Mouse (Mus musculus) intestine, embryonic 14.5 days (tissue): ENCODE data around the gene Abcg1. TPM values are rescaled to one million over a fixed set of nuclear protein-coding genes. Genes with fewer than 3 reads are reported as not detected.

Source experiments
- ATAC-seq: fragments of 200-750 bp; cut with Nextera tagmentation; replicated peaks from 2 replicates; pipeline ENCODE4 v1.8.0; 2017; ENCODE audit warnings: low read depth, moderate number of reproducible peaks, moderate TSS enrichment, moderate library complexity; ENCODE audit not compliant: low FRiP score, low TSS enrichment
- DNase-seq: peaks from one replicate; pipeline ENCODE4 v3.0.0-alpha.2; 2018; ENCODE audit warnings: low spot score
- H3K27ac ChIP-seq: fragments of 300-500 bp; sonication (generic); 2 replicates; pipeline ENCODE4 v1.5.1; 2014; ENCODE audit warnings: low read depth, mild to moderate bottlenecking, control low read depth
- H3K27me3 ChIP-seq: fragments of 300-500 bp; sonication (generic); replicated peaks from 2 replicates; pipeline ENCODE4 v1.6.1; 2014; ENCODE audit warnings: low read length, control low read depth; ENCODE audit not compliant: control insufficient read depth, insufficient read depth
- H3K36me3 ChIP-seq: fragments of 300-500 bp; sonication (generic); 2 replicates; pipeline ENCODE4 v1.6.1; 2014; ENCODE audit warnings: low read length, control low read depth; ENCODE audit not compliant: control insufficient read depth, insufficient read depth
- H3K4me1 ChIP-seq: fragments of 300-500 bp; sonication (generic); replicated peaks from 2 replicates; pipeline ENCODE4 v1.6.1; 2014; ENCODE audit warnings: low read length, control low read depth, mixed read lengths; ENCODE audit not compliant: control insufficient read depth, insufficient read depth
- H3K4me2 ChIP-seq: fragments of 300-500 bp; sonication (generic); 2 replicates; pipeline ENCODE4 v1.6.1; 2014; ENCODE audit warnings: low read length
- H3K4me3 ChIP-seq: fragments of 300-500 bp; sonication (generic); 2 replicates; pipeline ENCODE4 v1.5.1; 2014; ENCODE audit warnings: low read depth, low read length, control low read depth, mixed read lengths
- H3K9ac ChIP-seq: fragments of 300-500 bp; sonication (generic); 2 replicates; pipeline ENCODE4 v1.6.1; 2014; ENCODE audit warnings: mild to moderate bottlenecking, low read length
- H3K9me3 ChIP-seq: fragments of 300-500 bp; sonication (generic); 2 replicates; pipeline ENCODE4 v1.6.1; 2016; ENCODE audit warnings: low read length, control low read depth; ENCODE audit not compliant: control insufficient read depth
- WGBS: fragments of 180-500 bp; shearing (Covaris S2); extraction: QIAGEN DNeasy Blood & Tissue Kit; methylation state at CpG from one replicate; pipeline ENCODE4 v1.1.7; 2014; 5-methylcytosine and 5-hydroxymethylcytosine counted together
- polyA plus RNA-seq: library from polyadenylated mRNA; unstranded; fragments of >200 nt; fragmentation: Nextera tagmentation; extraction: Ambion mirVana; gene quantifications from 2 replicates; pipeline ENCODE4 v1.2.1, GENCODE M21; 2014

Abcg1 gene
- polyA plus RNA-seq, 1 experiment from 2014 or later = 5.0 TPM

GRCm38 (mm10) chr17:31117946-31118345 lies 60.5 kb downstream of the Abcg1 start:
- ATAC-seq (no peak), DNase-seq (no peak)
- H3K9me3 ChIP-seq = no peaks in the 10 kb centered on the region
- H3K36me3 ChIP-seq = no peaks in the 10 kb centered on the region
- no peaks in the 10 kb centered on the region for H3K4me1 ChIP-seq
- no peak overlapping the region for H3K4me3 ChIP-seq
- no peaks in the 10 kb centered on the region for H3K27me3 ChIP-seq
- no peak overlapping the region for H3K4me2 ChIP-seq
- no peak overlapping the region for H3K27ac ChIP-seq
- 85% methylated on average over 5 of the region's 5 CpGs for WGBS
- no peak overlapping the region for H3K9ac ChIP-seq

- Histone ChIP-seq H3K4me3 (no peak overlapping the region), H3K4me2 (no peak overlapping the region), H3K9me3 (no peaks in the 10 kb centered on the region), H3K36me3 (no peaks in the 10 kb centered on the region), H3K27ac (no peak overlapping the region), H3K9ac (no peak overlapping the region), H3K4me1 (no peaks in the 10 kb centered on the region), H3K27me3 (no peaks in the 10 kb centered on the region)
- 5% methylated on average over 7 of the region's 7 CpGs for WGBS
- ATAC-seq (0 out of 2 replicates have a peak, but pooled peaks have one; percentile 26), DNase-seq (peak; percentile 85)
These were observed 62.0 kb downstream of the Abcg1 start for GRCm38 (mm10) chr17:31119429-31119828.

- 4% methylated on average over 8 of the region's 8 CpGs for WGBS
- ATAC-seq = no peak; the same call in 1 of the 2 replicates
- Histone ChIP-seq H3K9me3 (no peaks in the 10 kb centered on the region), H3K4me2 (no peak overlapping the region), H3K9ac (no peak overlapping the region), H3K27ac (no peak overlapping the region), H3K36me3 (no peaks in the 10 kb centered on the region), H3K4me3 (no peak overlapping the region), H3K27me3 (no peaks in the 10 kb centered on the region), H3K4me1 (no peaks in the 10 kb centered on the region)
- DNase-seq = peak; percentile 87
These were observed 64.5 kb downstream of the Abcg1 start for GRCm38 (mm10) chr17:31121975-31122374.

- WGBS = 43% methylated on average over 9 of the region's 9 CpGs
- no peak overlapping the region for H3K27ac ChIP-seq
These were observed 68.2 kb downstream of the Abcg1 start for GRCm38 (mm10) chr17:31125548-31126266.

GRCm38 (mm10) chr17:31128708-31129318 lies 71.3 kb downstream of the Abcg1 start:
- H3K27me3 ChIP-seq = no peaks in the 10 kb centered on the region
- H3K4me1 ChIP-seq = 0 out of 2 replicates have a peak, but pooled peaks cover 1% of the 10 kb centered on the region
- H3K9me3 ChIP-seq = no peaks in the 10 kb centered on the region
- no peak overlapping the region for H3K27ac ChIP-seq
- H3K4me3 ChIP-seq = no peak overlapping the region
- no peak for ATAC-seq
- WGBS = 80% methylated on average over 9 of the region's 9 CpGs
- H3K9ac ChIP-seq = no peak overlapping the region
- H3K4me2 ChIP-seq = no peak overlapping the region
- H3K36me3 ChIP-seq = no peaks in the 10 kb centered on the region
- no peak for DNase-seq

More at GRCm38 (mm10) chr17:31125548-31126266, 68.2 kb downstream of the Abcg1 start:
- Histone ChIP-seq H3K9me3 (no peaks in the 10 kb centered on the region), H3K4me3 (no peak overlapping the region), H3K27me3 (no peaks in the 10 kb centered on the region), H3K4me2 (no peak overlapping the region), H3K9ac (no peak overlapping the region), H3K4me1 (no peaks in the 10 kb centered on the region), H3K36me3 (no peaks in the 10 kb centered on the region)
- ATAC-seq (no peak), DNase-seq (no peak)

- no peaks in the 10 kb centered on the region for H3K27me3 ChIP-seq
- no peak within 1 kb of the TSS for H3K27ac ChIP-seq
- WGBS = 2% methylated on average over 2 of the region's 2 CpGs
- H3K4me3 ChIP-seq = no peak within 1 kb of the TSS
- no peaks in the 10 kb centered on the region for H3K36me3 ChIP-seq
- ATAC-seq (peak; percentile 69; the same call in 1 of the 2 replicates), DNase-seq (no peak)
- 0 out of 2 replicates have a peak, but pooled peaks cover 2% of the 10 kb centered on the region for H3K4me1 ChIP-seq
- no peak within 1 kb of the TSS for H3K9ac ChIP-seq
- no peaks in the 10 kb centered on the region for H3K9me3 ChIP-seq
- no peak within 1 kb of the TSS for H3K4me2 ChIP-seq
These were observed 72.0 kb downstream of the Abcg1 start, which contains the start of gene Tff3 for GRCm38 (mm10) chr17:31129452-31129851. Gene Tff3 (minus strand): TSS chr17:31129646.

- ATAC-seq (no peak), DNase-seq (no peak)
- WGBS = 64% methylated on average over 10 of the region's 10 CpGs
- no peak overlapping the region for H3K27ac ChIP-seq
- H3K9ac ChIP-seq = no peak overlapping the region
- no peak overlapping the region for H3K4me2 ChIP-seq
- H3K4me1 ChIP-seq = 0 out of 2 replicates have a peak, but pooled peaks cover 2% of the 10 kb centered on the region
- H3K27me3 ChIP-seq = no peaks in the 10 kb centered on the region
- H3K4me3 ChIP-seq = no peak overlapping the region
- no peaks in the 10 kb centered on the region for H3K36me3 ChIP-seq
- H3K9me3 ChIP-seq = no peaks in the 10 kb centered on the region
These were observed 73.9 kb downstream of the Abcg1 start for GRCm38 (mm10) chr17:31131269-31131821.

GRCm38 (mm10) chr17:31133776-31134175 lies 76.3 kb downstream of the Abcg1 start:
- Histone ChIP-seq H3K27ac (no peak overlapping the region), H3K27me3 (no peaks in the 10 kb centered on the region), H3K4me2 (no peak overlapping the region), H3K9ac (no peak overlapping the region), H3K36me3 (no peaks in the 10 kb centered on the region), H3K4me3 (no peak overlapping the region), H3K9me3 (no peaks in the 10 kb centered on the region), H3K4me1 (0 out of 2 replicates have a peak, but pooled peaks cover 2% of the 10 kb centered on the region)
- DNase-seq (no peak), ATAC-seq (no peak)
- 55% methylated on average over 15 of the region's 15 CpGs for WGBS
